Mouse (Mus musculus): ENCODE results near the gene Thrb.

The Thrb gene

GRCm38 (mm10) chr14:17972132-17972531 lies 312.1 kb downstream of the Thrb start:
- no peak for DNase-seq

DNA sequence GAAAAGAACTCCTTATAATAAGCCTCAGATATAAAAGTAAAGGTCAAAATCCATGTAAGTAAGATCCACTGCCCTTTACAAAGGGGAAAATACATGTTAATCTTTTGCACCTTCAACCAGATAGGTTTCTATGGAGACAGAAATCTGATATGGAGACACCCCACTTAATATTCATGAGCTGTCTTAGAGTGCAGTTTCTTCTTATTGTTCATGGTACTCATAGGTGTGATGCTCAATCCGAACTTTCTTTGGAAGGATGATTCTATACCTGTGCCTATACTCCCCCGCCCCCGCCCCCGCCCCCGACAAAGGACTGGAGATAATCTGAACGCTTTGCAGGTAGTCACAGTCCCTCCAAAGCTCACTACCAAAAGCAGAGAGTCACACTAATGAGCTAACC lies 312.6 kb downstream of the Thrb start:
- no peak for DNase-seq

DNA sequence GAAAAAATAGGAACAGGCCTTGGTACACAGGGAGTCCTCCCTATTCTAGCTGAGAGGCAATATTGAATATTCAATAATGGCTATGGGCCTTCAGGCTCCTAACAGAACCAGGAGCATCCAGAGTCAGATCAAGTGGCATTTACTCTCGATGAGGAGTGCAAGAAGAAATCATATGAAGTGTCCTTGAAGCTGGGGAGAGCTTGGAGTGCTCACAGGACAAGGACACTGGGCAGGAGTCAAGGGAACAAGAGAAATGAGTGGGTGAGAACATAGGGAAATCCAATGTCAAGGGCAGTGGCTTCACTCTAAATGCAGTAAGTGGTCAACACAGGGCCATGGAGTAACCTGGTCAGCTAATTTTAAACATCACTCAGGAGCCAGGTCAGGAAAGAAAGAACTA lies 315.7 kb downstream of the Thrb start:
- no peak for DNase-seq

- DNase-seq, result no peak
Observed at GRCm38 (mm10) chr14:17978259-17978658, 318.2 kb downstream of the Thrb start.

- DNase-seq, result no peak
Observed at GRCm38 (mm10) chr14:17981258-17981657, 321.2 kb downstream of the Thrb start.

GRCm38 (mm10) chr14:17982017-17982416 lies 322.0 kb downstream of the Thrb start:
- DNase-seq, result no peak

DNA sequence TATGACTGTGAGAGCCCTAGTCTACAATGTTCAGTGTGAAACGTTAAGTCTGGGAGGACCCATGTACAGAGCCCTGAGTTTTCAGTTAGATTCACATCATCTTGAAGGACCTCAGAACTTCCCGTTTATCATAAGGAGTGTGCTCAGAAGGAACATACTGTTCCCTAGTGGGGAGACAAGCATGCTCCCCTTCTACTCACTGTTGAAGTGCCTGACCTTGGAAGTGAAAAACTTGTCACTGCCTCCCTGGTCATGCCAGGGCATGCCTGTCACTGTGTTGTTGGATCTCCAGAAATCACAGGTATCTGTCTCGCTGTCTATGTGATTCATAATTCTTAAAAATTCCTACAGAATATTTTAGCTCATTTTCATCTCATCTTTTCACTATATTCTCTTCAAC lies 323.3 kb downstream of the Thrb start:
- DNase-seq, result no peak

- no peak for DNase-seq
Observed at GRCm38 (mm10) chr14:17983839-17984238, 323.8 kb downstream of the Thrb start.

DNA sequence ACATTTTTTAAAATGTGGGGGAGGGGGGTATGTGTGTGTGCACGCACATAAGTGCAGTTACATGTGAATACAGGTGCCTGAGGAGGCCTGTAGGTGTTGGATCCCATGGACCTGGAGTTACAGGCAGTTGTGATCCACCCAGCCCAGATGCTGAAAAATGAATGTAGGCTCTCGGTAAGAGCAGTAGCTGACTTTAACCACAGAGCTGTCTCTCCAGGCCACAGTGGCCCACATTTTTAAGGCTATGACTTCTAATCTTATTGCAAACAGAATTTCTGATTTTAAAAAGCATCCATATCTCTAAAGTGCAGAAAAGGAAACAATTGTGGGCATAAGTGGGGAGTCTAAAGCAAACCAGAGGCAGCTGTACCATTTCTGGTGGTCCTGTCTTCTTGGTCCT lies 328.5 kb downstream of the Thrb start:
- DNase-seq, result no peak

- no peak for DNase-seq
Observed at GRCm38 (mm10) chr14:17989182-17989581, 329.1 kb downstream of the Thrb start.

GRCm38 (mm10) chr14:17990186-17990585 lies 330.1 kb downstream of the Thrb start:
- DNase-seq, result no peak

- no peak for DNase-seq
Observed at GRCm38 (mm10) chr14:18001886-18002285, 341.8 kb downstream of the Thrb start.

- DNase-seq, result no peak
Observed at GRCm38 (mm10) chr14:18003686-18004085, 343.6 kb downstream of the Thrb start.

DNA sequence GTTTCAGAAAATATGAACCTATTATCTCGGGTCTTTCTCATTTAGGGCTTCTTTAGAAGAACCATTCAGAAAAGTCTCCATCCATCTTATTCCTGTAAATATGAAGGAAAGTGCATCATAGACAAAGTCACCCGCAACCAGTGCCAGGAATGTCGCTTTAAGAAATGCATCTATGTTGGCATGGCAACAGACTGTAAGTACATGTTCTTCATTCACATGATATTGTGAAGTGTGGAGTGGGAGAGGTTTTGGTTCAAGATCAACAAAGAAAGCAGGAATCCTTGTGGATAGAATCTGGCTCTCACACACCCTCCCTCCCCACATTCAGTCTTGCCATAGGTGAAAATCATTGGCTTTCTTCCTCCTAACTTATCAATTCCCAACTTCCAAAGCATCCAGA lies 348.5 kb downstream of the Thrb start:
- no peak for DNase-seq

DNA sequence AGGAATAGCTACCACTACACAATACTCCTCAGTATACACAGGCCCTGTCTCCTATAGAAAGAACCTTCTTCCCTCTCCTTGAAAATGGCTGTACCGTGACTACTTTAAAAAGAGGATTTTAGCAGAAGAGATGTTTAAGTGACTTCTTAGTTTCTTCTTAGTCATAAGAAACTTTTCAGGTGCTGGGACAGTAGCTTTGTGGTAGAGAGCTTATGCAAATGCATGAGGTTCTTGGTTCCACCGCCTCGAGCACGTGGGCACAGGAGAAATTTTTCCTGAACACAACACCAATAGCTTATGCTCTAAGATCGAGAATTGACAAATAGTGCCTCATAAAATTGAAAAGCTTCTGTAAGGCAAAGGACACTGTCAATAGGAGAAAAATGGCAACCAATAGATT lies 356.5 kb downstream of the Thrb start:
- DNase-seq, result no peak

DNA sequence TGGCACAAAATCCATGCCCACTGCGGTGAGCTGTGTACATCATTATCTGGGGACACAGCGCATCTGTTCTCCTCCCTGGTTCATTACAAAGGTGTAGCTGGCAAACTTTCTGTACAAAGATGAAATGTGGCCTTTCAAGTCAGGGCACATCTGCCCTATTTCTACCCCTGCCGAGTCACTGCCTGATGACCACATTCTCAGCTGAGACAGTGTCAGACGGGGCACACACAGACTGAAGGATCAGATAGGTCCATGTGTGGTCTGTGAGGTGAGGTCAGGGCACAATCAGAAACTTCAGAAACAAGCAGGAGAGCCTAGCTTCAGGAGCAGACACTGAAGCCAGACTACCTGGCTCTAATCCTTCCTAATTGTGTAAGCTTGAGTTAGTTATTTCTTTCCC lies 360.1 kb downstream of the Thrb start:
- no peak for DNase-seq

- no peak for DNase-seq
Observed at GRCm38 (mm10) chr14:18020636-18021035, 360.6 kb downstream of the Thrb start.

GRCm38 (mm10) chr14:18021726-18022125 lies 361.7 kb downstream of the Thrb start:
- DNase-seq, result no peak

GRCm38 (mm10) chr14:18022351-18022750 lies 362.3 kb downstream of the Thrb start:
- DNase-seq, result no peak

DNA sequence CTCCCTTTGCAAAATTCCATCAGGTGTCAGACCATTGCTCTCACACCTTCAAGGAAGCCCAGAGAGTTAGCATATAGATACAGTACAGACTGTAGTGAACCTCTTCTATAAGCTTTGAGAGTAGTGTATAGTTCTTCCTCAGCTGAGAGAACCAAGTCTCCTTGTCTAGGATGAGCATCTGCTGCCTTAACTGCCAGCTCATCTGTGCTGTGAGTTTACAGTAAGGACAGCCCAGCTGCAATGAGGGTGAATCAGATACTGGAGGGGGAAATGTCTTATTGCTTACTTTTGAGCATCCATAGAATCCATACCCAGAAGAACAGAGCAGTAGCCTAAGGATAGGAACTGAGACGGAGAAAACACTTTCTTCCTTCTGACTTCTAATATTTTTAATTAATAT lies 367.8 kb downstream of the Thrb start:
- DNase-seq, result no peak

GRCm38 (mm10) chr14:18029181-18029932 lies 369.3 kb downstream of the Thrb start:
- DNase-seq, result no peak

DNA sequence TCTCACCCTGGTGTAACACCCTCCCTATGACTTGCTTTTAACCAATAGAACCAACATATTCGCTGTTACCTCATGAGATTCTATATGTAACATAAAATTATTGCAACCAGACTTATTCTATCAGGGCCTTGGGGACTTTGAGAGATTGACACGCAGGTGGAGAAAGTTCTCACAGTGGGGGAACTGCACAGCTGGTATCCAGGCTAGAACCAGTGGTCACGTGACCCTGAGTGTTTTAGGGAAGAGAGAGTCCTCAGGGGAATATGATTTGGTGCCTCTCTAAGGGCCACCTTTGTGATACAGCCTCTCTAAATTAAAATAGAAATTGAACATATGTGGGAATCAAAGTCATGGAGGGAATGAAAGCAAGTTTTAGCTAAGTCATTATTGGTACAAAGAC lies 371.9 kb downstream of the Thrb start:
- no peak for DNase-seq

DNA sequence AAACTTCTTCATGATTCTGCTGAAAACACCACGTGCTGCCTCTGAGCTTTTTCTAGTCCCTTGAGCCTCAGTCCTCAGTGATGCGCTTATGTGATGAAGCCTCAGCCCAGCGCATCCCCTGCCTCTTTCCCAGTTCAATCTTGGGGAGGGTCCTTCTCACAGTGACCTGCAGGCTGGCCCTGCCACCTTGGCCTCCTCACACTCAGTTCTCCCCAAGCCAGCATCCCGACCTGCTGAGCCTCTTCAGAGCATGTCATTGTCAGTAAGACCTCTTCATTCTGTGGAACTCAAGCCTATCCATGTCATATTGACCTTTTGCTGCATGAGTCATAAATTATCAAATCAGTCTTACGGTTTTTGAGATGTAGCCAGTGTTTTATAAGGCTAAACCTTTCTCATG lies 376.5 kb downstream of the Thrb start:
- DNase-seq, result no peak

DNA sequence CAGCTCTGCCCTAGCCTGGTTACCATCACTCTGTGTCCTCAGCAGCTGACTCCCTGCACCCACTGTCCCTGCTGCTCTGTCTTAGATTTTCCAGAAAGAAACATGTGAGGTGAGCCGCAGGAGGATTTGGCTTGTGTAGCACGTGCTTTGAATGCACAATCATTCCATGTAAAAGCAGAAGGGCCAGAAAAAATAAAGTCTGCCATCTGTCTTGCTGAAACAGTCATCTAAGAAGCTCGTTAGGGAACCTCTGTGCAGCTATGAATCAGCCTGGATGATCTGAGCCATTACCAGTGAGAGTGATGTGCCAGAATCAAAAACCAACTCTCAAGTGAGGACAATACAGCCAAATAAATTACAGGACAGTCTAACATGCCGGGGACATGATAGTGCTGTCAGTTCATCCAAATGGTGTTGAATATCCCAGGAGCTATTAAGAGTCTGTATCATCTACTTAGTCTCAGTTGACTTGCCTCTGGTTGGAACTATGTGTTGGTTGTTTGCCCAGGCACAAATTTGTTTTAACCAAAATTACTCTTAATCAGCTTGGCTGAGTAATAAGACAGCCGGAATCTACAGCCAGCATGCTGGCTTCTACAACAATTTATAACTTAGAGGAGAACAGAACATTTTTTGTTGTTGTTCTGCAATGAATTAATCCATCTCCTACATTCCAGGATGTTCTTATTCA lies 402.2 kb downstream of the Thrb start:
- no peak for DNase-seq
